Mouse (Mus musculus): Measurements from ENCODE around the gene Scn4b.

The Scn4b gene

GRCm38 (mm10) chr9:45189661-45190174 is 51.5 kb downstream of the Scn4b start:
- no peak for DNase-seq (ENCODE audit: low read depth)

GRCm38 (mm10) chr9:45195468-45195867 is 57.3 kb downstream of the Scn4b start:
- DNase-seq (ENCODE audit: low read depth), result no peak

DNA sequence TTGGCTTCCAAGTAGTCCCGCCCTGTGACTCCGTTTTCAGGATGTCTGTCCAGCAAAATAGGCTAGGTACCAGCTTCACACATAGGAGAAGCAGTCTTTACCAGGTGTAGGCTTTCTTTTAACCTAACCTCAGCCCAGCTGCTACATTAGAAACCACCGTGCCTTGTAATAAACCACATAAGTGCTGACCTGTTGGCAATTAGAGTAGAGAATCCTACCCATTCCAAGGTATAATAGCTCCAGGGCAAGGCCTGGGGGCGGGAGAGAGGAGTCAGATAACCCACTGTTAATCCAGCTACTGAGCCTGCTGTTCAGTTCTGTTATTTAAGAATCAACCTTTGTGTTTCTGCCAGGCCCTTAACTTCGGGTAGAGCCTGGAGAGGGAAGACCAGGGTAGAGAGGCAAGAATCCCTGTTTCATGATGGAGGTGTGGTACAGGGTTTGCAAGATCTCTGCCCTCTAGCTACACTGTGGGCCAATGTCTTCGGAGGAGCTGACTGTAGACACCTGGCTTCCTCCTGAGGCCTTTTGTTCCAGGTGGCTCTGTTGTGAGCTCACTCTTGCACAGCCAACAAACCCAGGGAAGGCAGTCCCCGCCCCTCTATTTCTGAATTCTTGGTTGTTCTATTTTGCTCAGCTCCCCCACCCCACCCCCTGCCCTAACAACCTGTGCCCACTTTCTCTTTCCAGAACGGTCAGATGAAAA is 58.1 kb downstream of the Scn4b start:
- no peak for DNase-seq (ENCODE audit: low read depth)

DNA sequence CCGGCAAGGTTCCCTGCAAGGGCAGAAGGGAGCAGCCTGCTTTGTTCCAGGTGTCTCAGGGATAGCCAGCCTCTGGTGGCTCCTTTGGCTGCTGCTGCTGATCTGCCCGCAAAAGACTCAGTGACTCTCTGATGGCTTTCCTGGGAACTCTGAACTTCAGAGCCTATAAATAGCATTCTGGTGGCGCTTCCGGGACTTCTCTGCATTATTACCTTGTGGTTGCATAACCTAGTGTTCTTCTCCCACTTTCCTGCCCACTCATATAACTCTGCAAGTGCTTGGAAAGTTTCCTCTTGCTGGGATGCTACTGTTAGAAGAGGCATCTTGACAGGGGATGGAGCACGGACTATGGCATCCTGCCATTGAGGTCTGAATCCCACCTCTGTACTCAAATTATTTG is 59.4 kb downstream of the Scn4b start:
- DNase-seq (ENCODE audit: low read depth), result no peak

DNA sequence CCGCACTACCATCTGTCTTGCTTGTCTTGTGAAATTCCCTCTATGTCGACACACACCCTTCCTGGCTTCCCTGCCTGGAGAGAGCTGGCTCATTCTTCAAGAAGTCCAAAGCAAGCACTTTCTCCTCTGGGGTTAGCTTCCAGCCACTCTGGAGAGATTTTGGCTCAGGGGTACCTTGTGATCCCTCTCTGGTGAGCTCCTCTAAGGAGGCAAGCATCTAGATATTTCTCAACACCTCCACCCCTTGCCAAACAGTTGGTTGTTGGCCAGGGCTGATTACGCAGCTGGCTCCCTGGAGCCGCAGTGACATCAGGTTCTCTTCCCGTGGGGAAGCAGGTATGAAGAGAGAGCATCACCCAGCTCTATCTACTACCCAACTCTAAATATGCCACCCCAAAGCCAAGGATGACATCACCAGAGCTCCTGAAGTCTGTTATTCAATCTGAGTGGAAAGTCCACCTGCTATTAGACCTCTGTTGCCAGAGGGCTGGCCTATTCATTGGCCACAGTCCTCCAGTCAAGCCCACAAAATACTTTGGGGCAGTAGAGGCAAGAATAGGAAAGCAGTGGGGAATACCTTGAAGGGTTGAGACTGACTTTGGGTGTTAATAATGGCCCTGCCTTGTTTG is 63.2 kb downstream of the Scn4b start:
- no peak for DNase-seq (ENCODE audit: low read depth)

- no peak for DNase-seq (ENCODE audit: low read depth)
Observed at GRCm38 (mm10) chr9:45202021-45202798, 64.0 kb downstream of the Scn4b start.
